Mouse (Mus musculus): ENCODE measurements around the gene Sec16a. TPM values are rescaled to one million over a fixed set of nuclear protein-coding genes. Genes with fewer than 3 reads are reported as not detected.

Sec16a gene
- polyA plus RNA-seq, 1 experiment, result 115 TPM

DNA sequence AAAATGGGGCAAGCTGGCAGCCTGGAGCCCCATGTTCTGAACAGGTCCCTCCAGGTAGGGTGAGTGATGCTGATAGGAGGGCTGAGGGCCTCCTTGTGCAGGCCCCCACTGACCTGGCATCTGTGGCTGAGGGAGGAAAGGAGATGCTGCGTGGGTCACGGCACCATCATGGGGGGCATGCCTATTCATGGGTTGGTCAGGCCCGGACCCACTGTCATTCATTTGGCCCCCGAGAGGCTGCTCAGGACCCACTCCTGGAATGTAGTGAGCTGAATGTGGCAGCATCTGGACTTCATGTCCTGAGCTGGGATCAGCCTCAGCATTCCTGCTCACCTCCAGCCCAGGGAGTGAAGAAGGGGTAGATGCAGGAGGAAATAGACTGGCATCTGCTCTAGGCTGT lies 3.8 kb downstream of the Sec16a start:
- no peak for DNase-seq (ENCODE audit: low read depth)

DNA sequence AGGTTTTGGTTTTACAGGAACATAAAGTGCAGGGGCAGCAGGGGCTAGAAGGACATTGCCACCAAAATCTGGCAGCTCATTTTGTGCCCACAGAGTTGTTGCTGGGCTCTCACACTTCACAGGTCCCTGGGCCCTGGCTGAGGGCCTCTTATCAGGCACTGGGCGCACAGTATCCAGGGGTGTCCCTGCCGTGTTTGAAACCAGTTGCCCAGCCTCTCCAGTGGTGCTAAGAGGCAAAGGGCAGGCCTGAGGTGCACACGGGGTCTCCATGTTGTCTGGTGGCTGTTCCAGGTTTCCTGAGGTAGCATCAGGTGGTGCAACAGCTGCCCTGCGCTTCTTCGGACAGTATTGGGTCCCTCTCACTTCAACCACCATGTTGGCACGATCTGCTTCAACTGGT lies 5.3 kb downstream of the Sec16a start:
- DNase-seq (ENCODE audit: low read depth), result no peak

DNA sequence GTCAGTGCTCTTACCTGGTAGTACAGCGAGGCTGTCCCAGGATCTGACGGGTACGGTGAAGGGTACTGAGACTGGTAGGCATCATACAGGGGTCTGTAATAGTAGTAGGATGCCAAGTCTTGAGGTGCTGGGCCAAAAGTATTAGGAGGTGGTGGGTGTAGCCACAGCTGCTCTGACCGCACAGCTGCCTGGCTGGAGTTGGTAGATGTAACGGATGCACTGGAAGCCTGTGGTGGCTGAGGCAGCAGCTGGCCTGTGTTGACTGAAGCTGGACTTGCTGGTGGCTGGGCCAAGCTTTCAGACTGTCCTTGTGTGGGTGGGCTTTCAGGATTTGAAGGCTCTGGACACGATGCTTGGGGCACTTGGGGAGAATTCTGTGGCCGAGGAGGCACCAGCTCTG lies 6.6 kb downstream of the Sec16a start:
- no peak for DNase-seq (ENCODE audit: low read depth)

DNA sequence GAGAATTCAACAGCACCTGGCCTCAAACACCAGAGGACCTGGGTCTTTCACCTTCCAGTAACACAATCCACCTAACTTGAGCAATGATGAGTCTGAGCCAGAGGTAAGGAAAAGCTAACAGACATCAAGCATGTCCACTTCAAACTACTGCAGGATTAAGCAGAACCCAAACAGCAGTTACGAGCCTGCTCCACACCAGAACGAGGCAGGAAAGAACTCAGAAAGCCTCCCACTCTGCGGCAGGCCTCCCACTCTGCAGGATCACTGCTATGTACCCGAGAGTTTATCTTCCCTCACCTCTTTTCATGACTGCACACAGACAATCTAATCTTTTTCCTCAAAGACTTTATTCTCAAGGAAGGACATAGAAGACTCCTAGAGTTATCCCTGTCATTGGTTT lies 7.8 kb downstream of the Sec16a start:
- DNase-seq (ENCODE audit: low read depth), result no peak

DNA sequence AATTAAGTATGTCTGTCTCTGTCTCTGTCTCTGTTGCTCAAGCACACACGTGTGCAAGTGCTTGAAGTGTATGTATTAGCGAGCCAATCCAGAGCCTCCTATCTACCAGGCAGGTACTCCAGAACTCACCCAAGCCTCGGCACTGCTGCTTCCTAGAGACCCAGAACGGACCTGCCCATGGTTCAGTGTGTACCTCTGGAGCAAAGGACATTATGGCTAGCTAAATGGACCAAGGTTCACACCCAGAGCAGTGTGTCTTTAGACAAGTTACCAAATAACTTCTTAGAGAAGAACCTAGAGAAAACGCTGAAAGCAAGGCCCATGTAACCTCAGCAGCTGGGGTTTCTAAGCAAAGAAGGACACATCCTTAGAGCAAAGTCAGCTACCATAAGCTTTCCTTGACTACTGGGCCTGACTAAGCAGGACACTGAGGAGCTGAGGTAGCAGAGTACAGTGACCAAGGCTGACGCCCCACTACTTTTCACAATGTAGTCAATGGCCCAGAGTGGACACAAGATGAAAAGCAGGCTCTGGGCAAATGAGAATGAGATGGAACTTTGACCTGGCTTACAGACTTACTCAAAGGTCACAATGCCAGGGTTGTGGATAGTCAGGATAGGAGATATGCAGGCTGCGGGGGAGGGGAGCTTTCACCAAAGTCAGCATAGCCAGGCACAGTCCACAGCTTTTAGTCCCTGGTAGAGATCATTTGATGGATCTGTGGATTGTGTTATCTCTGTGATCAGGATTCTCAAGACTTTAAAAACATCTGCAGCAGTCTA lies 10.0 kb downstream of the Sec16a start:
- DNase-seq (ENCODE audit: low read depth), result no peak

DNA sequence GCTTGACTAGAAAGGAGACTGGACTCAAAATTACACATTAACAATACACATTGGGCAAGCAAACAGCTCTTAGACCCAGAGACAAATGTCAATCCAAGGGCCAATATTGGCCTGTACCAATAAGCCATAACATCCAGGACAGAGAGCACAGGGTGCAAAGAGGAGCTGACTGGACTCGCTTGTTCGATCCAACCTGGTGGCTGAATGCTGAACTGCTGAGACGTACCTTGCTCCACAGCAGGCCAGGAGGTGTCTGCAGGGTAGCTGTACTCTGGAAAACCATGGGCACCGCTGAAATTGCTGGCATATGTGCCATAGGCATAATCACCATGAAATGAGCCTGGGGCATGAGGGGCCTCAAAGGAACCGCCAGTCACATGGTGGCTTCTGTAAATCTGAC lies 15.2 kb downstream of the Sec16a start:
- DNase-seq (ENCODE audit: low read depth), result no peak

DNA sequence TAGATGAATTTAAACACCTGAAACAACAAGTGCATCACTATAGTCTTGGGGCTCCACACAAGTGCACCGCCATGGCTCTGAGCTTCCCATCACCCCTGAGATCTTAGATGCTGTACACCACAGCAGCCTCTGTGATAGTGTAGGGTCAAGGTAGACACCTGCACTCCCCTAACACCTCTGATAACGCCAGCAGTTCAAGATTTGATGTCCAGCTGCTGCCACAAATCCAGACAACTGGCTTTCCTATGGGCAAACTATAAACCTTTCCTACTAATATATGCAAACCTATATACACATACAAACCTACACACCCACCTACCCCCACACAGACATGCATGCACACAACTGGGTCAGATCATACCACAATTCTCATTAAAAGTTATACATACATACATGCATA lies 20.5 kb downstream of the Sec16a start:
- no peak for DNase-seq (ENCODE audit: low read depth)

DNA sequence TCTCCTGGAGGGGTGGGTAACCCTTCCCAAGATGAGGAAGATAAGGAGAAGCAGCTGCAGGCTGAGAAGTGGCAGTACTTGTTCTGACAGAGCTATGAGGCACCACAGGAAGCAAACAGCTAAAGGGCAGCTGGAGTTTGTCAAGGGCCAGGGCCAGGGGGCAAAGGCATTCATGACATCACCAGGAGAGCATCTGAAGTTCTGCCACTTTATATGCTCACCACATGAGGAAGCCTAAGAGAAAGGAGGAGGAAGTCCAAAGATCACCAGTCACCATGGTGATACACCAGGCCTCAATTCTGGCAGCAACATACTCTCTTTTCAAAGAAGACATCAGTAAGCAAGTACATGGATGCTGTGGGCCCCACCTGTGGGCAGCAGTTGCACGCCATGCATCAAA lies 21.9 kb downstream of the Sec16a start:
- no peak for DNase-seq (ENCODE audit: low read depth)

DNA sequence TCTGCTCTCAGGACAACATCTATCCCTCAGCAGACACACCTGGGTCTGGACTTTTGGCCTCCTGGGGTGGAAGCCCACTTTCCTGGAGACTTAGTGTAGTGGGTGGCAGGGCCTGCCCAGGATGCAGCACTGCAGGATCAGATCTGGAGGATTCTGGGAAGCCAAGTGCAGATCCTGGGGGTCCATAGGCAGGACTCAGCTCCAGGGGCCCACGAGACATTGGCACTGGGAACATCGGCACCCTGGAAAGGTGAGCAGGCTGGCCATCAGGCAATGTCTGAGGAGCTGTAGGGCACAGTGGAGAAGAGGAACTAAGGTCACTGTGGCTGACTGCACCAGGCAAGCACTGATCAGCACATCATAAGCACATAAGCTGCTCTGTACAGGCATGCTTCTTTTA lies 23.0 kb downstream of the Sec16a start:
- DNase-seq (ENCODE audit: low read depth), result no peak

DNA sequence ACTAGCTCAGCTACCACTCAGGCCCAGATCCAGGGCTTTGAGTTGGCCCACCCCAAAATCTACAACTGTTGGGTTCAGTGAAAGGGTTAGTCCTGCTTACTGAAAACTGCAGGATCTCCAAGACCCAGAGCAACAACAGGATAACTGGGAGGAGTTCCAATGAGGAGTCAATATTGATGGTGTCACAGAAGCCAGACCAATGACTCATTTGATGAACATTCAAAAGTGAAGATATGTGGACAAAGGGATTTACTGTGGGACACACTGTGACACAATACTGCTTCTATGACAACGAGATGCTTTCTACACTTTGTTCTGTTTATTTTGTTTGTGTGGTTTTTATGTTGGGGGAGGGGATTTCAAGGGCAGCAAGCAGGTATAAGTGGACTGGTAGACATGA lies 26.9 kb downstream of the Sec16a start:
- no peak for DNase-seq (ENCODE audit: low read depth)

DNA sequence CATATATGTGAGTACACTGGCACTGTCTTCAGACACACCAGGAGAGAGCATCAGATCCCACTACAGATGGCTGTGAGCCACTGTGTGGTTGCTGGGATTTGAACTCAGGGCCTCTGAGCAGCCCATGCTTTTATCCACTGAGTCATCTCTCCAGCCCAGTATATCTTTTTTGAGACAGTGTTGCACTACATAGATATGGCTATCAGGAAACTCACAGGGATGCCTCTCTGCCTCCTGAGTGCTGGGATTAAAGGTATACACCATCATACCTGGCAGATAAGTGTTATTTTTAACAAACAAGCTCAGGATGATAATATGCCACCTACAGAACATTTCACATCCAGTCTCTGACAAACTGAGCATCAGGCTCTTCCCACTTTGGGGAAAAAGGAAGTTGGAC lies 27.9 kb downstream of the Sec16a start:
- no peak for DNase-seq (ENCODE audit: low read depth)

DNA sequence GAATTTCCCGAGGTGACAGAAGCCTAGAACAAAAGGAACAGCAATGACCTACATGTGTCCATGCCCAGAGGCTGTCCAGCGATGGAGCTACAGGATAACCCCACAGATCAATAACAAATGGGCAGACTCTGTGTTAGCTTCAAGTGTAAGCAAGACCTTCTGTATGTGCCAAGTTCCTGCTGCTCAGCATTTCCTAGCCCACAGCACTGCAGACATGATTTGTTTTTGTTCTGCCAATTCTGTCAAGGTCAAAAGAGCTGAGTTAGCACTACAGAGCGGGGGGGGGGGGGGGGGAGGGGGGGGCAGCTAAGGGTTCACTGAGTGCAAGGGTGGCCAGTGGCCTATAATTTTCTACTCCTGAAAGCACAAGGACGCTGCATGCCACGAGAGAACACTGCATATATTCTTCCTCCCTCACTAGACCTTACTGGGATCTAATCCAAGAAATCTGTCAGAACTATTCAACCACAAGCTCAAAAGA lies 34.0 kb downstream of the Sec16a start:
- DNase-seq (ENCODE audit: low read depth), result no peak

DNA sequence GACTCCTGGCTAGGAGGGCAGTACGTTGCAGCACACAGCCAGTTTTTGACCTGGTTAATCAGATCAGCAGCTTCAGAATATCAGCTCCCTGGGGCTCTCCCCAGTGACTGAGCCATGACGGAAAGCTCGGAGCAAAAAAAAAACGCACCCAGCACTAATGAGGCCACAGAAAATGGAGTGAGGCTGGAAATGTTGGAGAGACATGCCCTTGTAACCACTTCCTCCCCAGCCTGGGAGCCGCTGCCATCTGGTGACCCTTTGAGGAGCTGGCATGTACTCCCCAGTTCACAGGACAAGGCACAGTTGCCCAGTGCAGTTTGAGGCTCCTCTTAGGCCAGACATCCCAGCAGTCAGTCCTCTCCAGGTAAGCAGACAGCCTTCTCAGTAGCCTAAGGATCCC lies 34.9 kb downstream of the Sec16a start:
- DNase-seq (ENCODE audit: low read depth), result no peak

DNA sequence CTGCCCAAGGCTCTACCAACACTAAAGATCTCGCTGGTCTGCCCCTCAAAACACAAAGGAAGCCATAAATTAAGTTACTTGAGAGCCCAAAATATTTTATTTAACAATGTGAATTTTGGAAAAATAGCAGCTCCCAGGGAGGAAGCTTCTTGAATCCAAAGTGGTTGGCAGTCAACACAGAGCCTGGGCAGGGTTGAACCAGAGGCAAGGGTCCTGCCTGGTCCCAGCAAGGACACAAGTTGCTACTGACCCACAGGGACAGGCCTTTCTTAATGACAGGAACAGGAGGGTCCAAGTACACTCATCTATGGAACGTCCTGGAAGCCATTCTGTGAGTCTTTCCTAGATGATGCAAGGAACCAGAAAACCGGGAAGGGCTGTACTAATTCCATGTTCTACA lies 35.7 kb downstream of the Sec16a start:
- DNase-seq (ENCODE audit: low read depth), result no peak

DNA sequence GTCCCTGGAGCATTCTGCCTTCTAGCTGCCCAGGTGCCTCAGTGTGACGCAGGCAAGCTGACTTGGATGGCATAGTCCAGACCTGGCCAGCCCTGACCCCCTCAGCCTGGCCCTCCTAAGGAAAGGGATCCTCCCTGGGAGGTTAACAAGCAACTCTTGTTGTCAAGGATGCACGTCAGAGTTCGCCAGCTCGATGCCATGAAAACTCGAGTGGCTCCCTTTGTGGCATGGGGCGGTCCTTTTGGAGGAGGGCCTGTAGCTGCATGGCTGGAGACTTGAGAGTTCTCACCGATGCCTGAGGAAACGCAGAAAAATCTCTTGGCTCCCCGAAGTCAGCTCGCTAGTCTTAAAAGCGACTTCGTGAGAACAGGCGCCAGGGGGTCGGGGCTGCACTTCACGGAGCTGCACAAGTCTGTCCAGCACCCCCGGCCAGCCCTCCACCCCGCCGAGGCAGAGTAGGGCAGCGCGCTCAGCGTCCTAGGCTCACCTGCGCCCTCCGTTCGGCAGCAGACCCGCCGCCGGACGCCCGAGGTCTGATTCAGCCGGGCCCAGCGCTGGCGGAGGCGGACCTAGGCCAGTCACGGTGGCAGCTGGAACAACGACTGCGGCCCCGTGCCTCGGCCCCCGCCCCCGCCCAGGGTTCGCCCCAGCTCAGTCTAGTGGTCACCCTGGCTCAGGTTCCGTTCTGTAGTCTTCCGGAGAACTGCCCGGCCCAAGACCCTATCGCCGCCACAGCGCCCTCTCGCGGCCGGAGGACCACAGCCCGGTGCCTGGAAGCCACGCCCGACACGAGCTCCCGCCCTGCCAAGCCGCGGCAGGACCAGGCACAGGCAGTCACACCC lies 36.3 kb downstream of the Sec16a start, which contains the start of gene Inpp5e:
Gene Inpp5e, minus strand, starts transcription at position 689 of the 842 bp plus-strand sequence.
- no peak for DNase-seq (ENCODE audit: low read depth)

DNA sequence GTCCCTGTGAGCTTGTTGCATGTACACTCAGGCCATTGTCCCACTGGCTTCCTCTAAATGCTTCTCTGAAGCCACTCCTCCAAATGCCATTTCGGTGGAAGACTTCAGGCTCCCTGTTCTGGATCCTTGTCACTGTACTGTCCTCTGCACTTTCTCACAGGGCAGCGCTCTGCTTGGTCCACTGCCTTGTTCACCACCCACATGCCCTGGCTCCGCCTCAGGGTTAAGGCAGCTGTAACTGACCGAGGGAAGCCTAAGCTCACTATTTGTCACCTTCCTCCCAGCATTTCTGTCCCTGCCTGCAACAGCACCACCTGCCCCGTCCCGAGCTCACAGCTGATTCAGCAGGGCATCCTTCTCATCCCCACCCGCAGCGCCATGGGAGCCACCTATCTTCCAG lies 41.7 kb downstream of the Sec16a start:
- DNase-seq (ENCODE audit: low read depth), result no peak

DNA sequence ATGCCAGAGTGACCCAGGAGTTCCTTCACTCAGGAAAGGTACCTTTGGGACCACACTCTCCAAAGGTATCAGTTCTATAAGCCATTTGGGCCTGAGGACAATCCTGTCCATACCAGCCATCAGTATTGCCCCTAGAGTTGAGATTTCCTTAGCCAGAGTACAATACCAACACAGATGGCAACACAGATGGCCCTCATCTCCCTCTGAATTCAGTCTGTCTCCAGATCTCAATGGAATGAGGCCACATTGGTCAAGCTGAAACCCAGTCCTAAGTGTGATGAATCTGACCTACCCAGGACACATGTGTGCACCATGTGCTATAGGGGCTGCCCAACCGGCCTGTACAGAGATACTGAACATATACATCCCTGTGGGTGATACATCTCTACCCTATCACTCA lies 42.8 kb downstream of the Sec16a start:
- DNase-seq (ENCODE audit: low read depth), result no peak

DNA sequence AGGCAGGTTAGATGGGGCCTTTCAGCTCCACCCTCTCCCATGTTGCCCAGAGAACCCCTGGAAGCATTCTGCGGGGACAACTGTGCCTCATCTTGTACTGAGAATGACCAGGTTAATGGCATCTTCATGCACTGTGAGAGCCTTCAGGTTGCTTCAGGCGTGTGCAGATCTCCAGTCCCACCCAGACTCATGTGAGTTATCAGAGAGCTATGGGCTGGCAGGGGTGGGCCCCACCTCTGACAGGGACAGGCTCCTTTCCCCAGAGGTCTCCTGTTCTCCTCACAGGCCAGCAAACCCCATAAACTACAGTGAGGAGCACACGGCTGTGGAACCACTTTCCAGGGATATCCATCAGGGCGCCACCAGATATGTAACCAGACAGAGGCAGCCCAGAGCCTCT lies 44.0 kb downstream of the Sec16a start:
- DNase-seq (ENCODE audit: low read depth), result no peak

DNA sequence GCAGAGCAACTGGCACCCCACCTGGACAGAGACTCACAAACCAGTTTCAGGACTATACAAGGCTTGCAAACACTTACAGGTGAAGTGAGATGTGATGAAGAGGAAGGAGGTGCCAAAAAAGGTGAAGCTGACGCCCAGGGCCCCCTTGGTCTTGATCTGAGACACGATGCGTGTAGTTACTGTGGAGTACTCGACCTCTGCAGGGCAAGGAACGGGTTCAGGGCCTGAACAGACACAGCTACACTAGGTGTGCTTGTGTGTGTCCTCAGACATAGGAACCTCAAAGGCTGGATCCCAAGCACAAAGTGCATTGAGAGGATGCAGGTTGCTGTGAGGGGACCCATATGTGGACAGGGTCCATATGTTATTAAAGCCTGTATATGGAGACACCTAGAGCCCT lies 44.7 kb downstream of the Sec16a start:
- DNase-seq (ENCODE audit: low read depth), result no peak

DNA sequence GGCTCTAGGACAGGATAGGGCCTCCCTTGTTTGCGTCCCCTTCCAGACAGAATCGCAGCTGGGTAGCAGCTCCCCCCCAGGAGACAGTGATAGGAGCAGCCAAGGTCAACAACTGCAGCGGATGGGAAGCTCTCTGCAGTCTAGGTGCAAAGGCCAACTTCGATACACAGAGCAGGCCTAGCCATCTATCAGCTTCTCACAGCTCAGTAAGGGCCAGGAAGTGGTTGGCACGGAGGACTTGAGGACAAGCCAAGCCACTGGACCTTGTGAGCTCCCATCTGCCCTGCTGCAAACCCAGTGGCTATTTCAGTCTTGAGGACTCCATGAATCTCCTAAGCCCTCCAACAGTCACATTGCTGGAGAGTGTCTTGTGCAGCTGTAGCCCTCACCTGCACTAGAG lies 45.4 kb downstream of the Sec16a start:
- no peak for DNase-seq (ENCODE audit: low read depth)

DNA sequence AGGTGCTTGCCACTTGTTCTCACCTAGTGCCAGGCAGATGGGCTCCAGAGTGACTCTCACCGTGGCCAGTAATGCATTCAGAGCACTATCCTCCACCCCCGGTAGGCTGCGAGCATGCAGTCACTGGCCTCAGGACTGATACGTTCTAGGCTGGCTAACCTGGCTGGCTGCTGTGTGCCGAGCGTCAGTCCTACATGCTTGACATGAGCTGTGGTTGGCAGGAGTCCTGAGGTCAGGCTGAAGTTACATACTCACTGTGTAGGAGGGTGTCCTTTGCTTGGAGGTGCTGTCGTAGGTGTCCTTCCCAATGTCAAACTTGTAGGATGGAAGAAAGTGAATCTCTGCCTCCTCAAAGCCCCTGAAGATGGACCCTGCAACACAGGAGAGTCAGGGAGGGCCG lies 46.0 kb downstream of the Sec16a start:
- no peak for DNase-seq (ENCODE audit: low read depth)

DNA sequence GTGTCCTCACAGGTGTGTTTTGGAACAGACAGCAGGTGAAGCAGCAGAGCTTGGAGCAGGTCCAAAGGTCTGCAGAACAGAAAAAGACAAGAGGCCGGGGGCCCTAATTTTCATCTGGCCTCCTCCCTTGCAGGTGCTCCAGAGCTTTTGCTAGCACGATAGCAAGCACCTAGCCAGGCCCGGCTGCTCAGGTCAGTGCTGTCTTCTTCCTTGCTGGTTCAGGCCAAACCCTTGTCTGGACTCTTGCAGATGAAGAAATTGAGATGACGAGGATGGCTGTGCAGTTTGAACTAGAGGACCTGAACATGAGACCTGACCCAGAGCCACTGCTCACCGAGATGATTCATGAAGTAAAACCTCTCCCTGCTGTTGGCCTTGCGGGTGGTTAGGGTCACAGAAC lies 53.4 kb downstream of the Sec16a start:
- no peak for DNase-seq (ENCODE audit: low read depth)

DNA sequence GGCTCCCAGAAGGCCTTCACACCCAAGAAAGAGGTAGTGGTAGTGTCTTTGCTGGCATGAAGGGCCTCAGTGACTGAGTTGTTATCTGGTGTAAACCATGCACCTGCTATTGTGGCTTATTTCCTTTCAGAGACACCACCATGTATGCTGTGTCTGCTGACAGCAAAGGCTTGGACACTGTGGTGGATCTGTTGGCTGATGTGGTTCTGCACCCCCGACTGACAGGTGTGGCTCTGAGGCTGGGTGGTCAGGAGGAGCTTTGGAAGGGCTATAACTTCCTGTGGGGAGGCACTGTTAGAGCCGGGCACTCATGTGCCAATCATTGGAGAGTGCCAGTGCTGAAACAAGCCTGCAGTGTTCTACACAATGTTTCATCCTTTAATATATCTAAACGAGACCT lies 54.1 kb downstream of the Sec16a start:
- no peak for DNase-seq (ENCODE audit: low read depth)
